Mouse (Mus musculus) leukemia stem cell, adult 10-12 weeks (primary cell): ENCODE results near the gene Ap1b1. TPM values are rescaled to one million over a fixed set of nuclear protein-coding genes. Genes with fewer than 3 reads are reported as not detected.

Experiments
- polyA plus RNA-seq: library from polyadenylated mRNA; stranded (reverse); fragments of >175 nt; gene quantifications from 2 replicates; pipeline ENCODE4 v1.2.3, GENCODE M21; 2012; ENCODE audit warnings: low replicate concordance

Ap1b1 gene
- 31.9 and 88.7 TPM in 2 replicates for polyA plus RNA-seq

DNA sequence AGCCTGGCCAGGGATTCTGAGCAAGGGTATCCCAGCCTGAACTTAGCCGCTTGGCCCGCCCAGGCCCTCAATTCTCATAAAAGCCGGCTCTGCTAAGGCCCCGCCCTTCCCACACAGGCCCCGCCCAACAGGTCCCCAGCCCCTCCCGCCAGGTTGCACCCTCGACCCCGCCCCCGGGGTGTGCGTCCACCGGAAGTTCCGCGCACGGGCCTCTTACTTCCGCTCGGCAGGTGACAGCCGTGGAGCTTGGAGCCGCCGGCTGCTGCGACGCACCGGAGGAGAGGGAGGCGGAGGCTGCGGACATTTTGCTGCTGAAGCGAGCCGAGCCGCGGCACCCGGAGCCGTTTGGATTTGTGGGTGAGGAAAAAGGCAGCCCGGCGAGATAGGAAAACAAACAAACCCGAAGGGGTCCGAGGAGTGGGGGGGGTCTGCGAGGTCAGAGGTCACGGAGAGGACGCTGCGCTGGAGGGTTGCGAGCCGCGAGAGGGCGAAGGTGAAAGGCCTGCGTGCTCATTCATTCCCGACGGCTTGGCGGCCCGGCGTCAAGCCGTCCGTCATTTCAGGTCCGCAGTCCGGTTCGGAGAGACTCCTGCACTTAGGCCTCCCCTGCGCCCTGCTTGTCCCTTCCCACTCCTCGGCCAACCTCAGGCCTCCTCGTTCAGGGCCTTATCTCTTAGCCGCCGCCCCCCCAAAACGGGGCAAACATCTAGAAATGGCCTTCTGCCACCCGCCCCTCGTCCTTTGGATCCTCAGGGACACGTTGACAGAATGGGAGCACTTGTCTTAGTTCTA is at the start of gene Ap1b1:
Gene Ap1b1 (plus strand): TSS at position 130 of the 792 bp plus-strand sequence.

GRCm38 (mm10) chr11:4947813-4948174 is 38.8 kb upstream of the Ap1b1 start, which contains the start of gene Nefh:
TSS of gene Nefh (minus strand) at chr11:4948064.

DNA sequence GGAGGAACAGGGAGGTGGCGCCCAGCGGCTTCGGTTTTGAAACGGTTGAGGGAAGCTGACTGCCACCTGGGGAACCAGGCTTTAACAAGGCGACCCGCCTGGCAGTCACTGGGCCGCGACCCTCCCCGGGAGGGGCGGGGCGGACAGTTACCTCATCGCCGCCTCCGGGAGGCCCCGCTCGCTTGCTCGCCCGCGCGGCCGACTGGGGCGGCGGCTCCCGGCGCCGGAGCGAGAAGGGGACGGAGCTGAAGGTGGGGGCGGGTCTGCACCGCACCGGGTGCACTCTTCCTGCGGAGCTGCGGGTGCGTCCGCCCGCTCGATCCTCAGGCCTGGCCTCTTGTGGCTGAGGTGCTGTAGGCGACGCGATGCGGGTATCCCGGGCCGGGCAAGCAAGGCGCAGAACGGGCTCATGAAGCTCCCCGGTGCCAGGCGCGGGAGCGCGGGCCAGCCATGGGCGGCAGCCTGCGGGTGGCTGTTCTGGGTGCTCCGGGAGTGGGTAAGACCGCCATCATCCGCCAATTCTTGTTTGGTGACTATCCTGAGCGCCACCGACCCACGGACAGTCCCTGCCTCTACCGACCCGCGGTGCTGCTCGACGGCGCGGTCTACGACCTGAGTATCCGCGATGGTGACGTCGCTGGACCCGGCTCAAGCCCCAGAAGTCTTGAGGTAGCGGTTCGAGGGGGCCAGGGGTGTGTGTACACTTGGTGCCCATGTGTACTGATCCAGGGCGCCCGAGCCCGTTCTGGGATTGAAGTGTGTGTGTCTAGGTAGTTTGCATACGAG is 71.4 kb downstream of the Ap1b1 start, which contains the start of gene Rasl10a:
Gene Rasl10a (plus strand): TSS at position 273 of the 786 bp plus-strand sequence.

GRCm38 (mm10) chr11:5065056-5065821 is 78.6 kb downstream of the Ap1b1 start, which contains the start of gene Gas2l1:
TSS of gene Gas2l1 (minus strand) at chr11:5065327.

Other genes with a start within 250 kb of the Ap1b1 start
- gene Cabp7, start 240.0 kb upstream of the Ap1b1 start, polyA plus RNA-seq = 0.13 TPM in 1 of 2 replicates, not detected in the other
- 94.4 and 149 TPM in 2 replicates for gene Nf2, start 137.3 kb upstream of the Ap1b1 start, polyA plus RNA-seq
- 0.70 and 6.5 TPM in 2 replicates for gene Nipsnap1, start 112.9 kb upstream of the Ap1b1 start, polyA plus RNA-seq
- gene Thoc5, start 91.5 kb upstream of the Ap1b1 start, polyA plus RNA-seq = 1.8 and 5.6 TPM in 2 replicates
- 1.9 and 2.2 TPM in 2 replicates for gene Nefh, start 38.8 kb upstream of the Ap1b1 start, polyA plus RNA-seq
- 0.27 and 0.33 TPM in 2 replicates for gene Rasl10a, start 71.3 kb downstream of the Ap1b1 start, polyA plus RNA-seq
- 86.0 and 97.3 TPM in 2 replicates for gene Gas2l1, start 78.5 kb downstream of the Ap1b1 start, polyA plus RNA-seq
- gene Rhbdd3, start 112.1 kb downstream of the Ap1b1 start, polyA plus RNA-seq = 36.1 and 48.5 TPM in 2 replicates
- 388 and 749 TPM in 2 replicates for gene Ewsr1, start 112.4 kb downstream of the Ap1b1 start, polyA plus RNA-seq
- 3.4 and 7.6 TPM in 2 replicates for gene Emid1, start 165.4 kb downstream of the Ap1b1 start, polyA plus RNA-seq